Mouse (Mus musculus) CH12.LX (cell line): ENCODE data around the gene Ipo8. TPM values are rescaled to one million over a fixed set of nuclear protein-coding genes. Genes with fewer than 3 reads are reported as not detected.

ENCODE experiments used
- DNase-seq: peaks from one replicate; pipeline ENCODE4 v3.0.0-alpha.2; 2013; ENCODE audit errors: extremely low read depth
- H3K27ac ChIP-seq: 2 replicates; pipeline ENCODE4 v1.5.1; 2012; ENCODE audit warnings: low read depth, mild to moderate bottlenecking, control low read depth, moderate library complexity; ENCODE audit not compliant: insufficient read depth
- H3K27me3 ChIP-seq: replicated peaks from 2 replicates; pipeline ENCODE3; 2012; ENCODE audit warnings: inconsistent platforms
- H3K36me3 ChIP-seq, 2 experiments: replicated peaks in 1 of 2; 2 replicates each; pipeline versions ENCODE3 to v1.6.1; 2012; ENCODE audit warnings: inconsistent platforms in 1 of 2, low read length in 1 of 2, mild to moderate bottlenecking in 1 of 2, mixed read lengths in 1 of 2, moderate library complexity in 1 of 2; ENCODE audit not compliant: control insufficient read depth in 1 of 2, insufficient read depth in 1 of 2
- H3K4me1 ChIP-seq, 2 experiments: 2 replicates each; pipeline ENCODE4 v1.6.1; 2012; ENCODE audit warnings: inconsistent platforms in 1 of 2, moderate library complexity in 1 of 2; ENCODE audit not compliant: insufficient read depth in 2 of 2, control insufficient read depth in 1 of 2
- H3K4me2 ChIP-seq: 2 replicates; pipeline ENCODE4 v1.6.1; 2012; ENCODE audit warnings: low read depth, mild to moderate bottlenecking, control low read depth; ENCODE audit not compliant: poor library complexity, insufficient read depth, severe bottlenecking
- H3K4me3 ChIP-seq, 3 experiments: fragments of 150-350 bp in 1 of 3; sonication (generic) in 1 of 3; replicated peaks in 1 of 3; 2 replicates each; pipeline versions ENCODE3 to v1.5.1; 2011 to 2012; ENCODE audit warnings: low read depth in 2 of 3, low read length in 2 of 3, mild to moderate bottlenecking in 2 of 3, moderate library complexity in 2 of 3, control low read depth in 1 of 3, improper control_type of control experiment in 1 of 3, inconsistent platforms in 1 of 3, mixed read lengths in 1 of 3; ENCODE audit not compliant: poor library complexity in 1 of 3
- H3K79me2 ChIP-seq: replicated peaks from 2 replicates; pipeline ENCODE4 v1.6.1; 2012; ENCODE audit warnings: mild to moderate bottlenecking, moderate library complexity; ENCODE audit not compliant: control insufficient read depth, poor library complexity, insufficient read depth, severe bottlenecking; ENCODE audit errors: extremely low read depth
- H3K9ac ChIP-seq: 2 replicates; pipeline ENCODE4 v1.6.1; 2012; ENCODE audit warnings: low read depth, mild to moderate bottlenecking, control low read depth, moderate library complexity; ENCODE audit not compliant: insufficient read depth
- H3K9me3 ChIP-seq: replicated peaks from 2 replicates; pipeline ENCODE3; 2012; ENCODE audit warnings: low read length, inconsistent platforms, mixed read lengths
- BHLHE40 ChIP-seq: IDR thresholded peaks from 2 replicates; pipeline ENCODE4 v1.6.1; 2011; ENCODE audit warnings: mild to moderate bottlenecking, low read depth, low read length, improper control_type of control experiment
- CHD1 ChIP-seq: IDR thresholded peaks from 2 replicates; pipeline ENCODE4 v1.6.1; 2012; ENCODE audit warnings: low read depth, low read length, improper control_type of control experiment, inconsistent platforms
- CHD2 ChIP-seq: IDR thresholded peaks from 2 replicates; pipeline ENCODE4 v1.6.1; 2011; ENCODE audit warnings: low read length, improper control_type of control experiment
- E2F4 ChIP-seq: IDR thresholded peaks from 2 replicates; pipeline ENCODE4 v1.6.1; 2011; ENCODE audit warnings: low read depth, low read length, improper control_type of control experiment; ENCODE audit not compliant: insufficient replicate concordance
- ETS1 ChIP-seq: conservative IDR thresholded peaks from 2 replicates; pipeline ENCODE4 v1.6.1; 2012; ENCODE audit warnings: low read depth, mild to moderate bottlenecking, inconsistent platforms, low read length, improper control_type of control experiment, moderate library complexity
- IRF4 ChIP-seq: IDR thresholded peaks from 2 replicates; pipeline ENCODE4 v1.6.1; 2014; ENCODE audit warnings: low read depth, mild to moderate bottlenecking, inconsistent platforms, low read length, improper control_type of control experiment
- JUN ChIP-seq: IDR thresholded peaks from 2 replicates; pipeline ENCODE4 v1.6.1; 2011; ENCODE audit warnings: low read depth, mild to moderate bottlenecking, low read length, improper control_type of control experiment, moderate library complexity; ENCODE audit not compliant: insufficient read depth
- KAT2A ChIP-seq: IDR thresholded peaks from 2 replicates; pipeline ENCODE4 v1.6.1; 2012; ENCODE audit warnings: low read length, improper control_type of control experiment, inconsistent platforms; ENCODE audit not compliant: insufficient replicate concordance
- MAFK ChIP-seq: IDR thresholded peaks from 2 replicates; pipeline ENCODE4 v1.6.1; 2011; ENCODE audit warnings: low read length, improper control_type of control experiment; ENCODE audit not compliant: insufficient replicate concordance
- MAX ChIP-seq: IDR thresholded peaks from 2 replicates; pipeline ENCODE4 v1.6.1; 2011; ENCODE audit warnings: low read length, improper control_type of control experiment
- MAZ ChIP-seq: IDR thresholded peaks from 2 replicates; pipeline ENCODE4 v1.6.1; 2012; ENCODE audit warnings: low read depth, mild to moderate bottlenecking, inconsistent platforms, low read length, improper control_type of control experiment, moderate library complexity
- MEF2A ChIP-seq: IDR thresholded peaks from 2 replicates; pipeline ENCODE4 v1.6.1; 2014; ENCODE audit warnings: low read depth, mild to moderate bottlenecking, inconsistent platforms, low read length, improper control_type of control experiment, borderline replicate concordance
- MXI1 ChIP-seq: IDR thresholded peaks from 2 replicates; pipeline ENCODE4 v1.6.1; 2011; ENCODE audit warnings: mild to moderate bottlenecking, low read depth, low read length, improper control_type of control experiment
- MYC ChIP-seq: IDR thresholded peaks from 2 replicates; pipeline ENCODE4 v1.6.1; 2011; ENCODE audit warnings: low read depth, mild to moderate bottlenecking, improper control_type of control experiment, low read length
- NELFE ChIP-seq: IDR thresholded peaks from 2 replicates; pipeline ENCODE4 v1.6.1; 2011; ENCODE audit warnings: low read depth, low read length, improper control_type of control experiment
- PAX5 ChIP-seq: IDR thresholded peaks from 2 replicates; pipeline ENCODE4 v1.6.1; 2012; ENCODE audit warnings: low read length, inconsistent platforms, mixed read lengths
- POLR2A ChIP-seq: IDR thresholded peaks from 2 replicates; pipeline ENCODE4 v1.6.1; 2011; ENCODE audit warnings: low read depth, mild to moderate bottlenecking, improper control_type of control experiment, low read length
- RAD21 ChIP-seq: IDR thresholded peaks from 2 replicates; pipeline ENCODE4 v1.6.1; 2011; ENCODE audit warnings: low read depth, mild to moderate bottlenecking, low read length, improper control_type of control experiment, moderate library complexity
- RCOR1 ChIP-seq: conservative IDR thresholded peaks from 2 replicates; pipeline ENCODE4 v1.6.1; 2012; ENCODE audit warnings: low read depth, mild to moderate bottlenecking, inconsistent platforms, low read length, improper control_type of control experiment
- TBP ChIP-seq: conservative IDR thresholded peaks from 2 replicates; pipeline ENCODE4 v1.6.1; 2011; ENCODE audit warnings: low read depth, low read length, improper control_type of control experiment
- TCF12 ChIP-seq: IDR thresholded peaks from 2 replicates; pipeline ENCODE4 v1.6.1; 2014; ENCODE audit warnings: low read depth, mild to moderate bottlenecking, inconsistent platforms, low read length, improper control_type of control experiment
- UBTF ChIP-seq: IDR thresholded peaks from 2 replicates; pipeline ENCODE4 v1.6.1; 2012; ENCODE audit warnings: low read depth, mild to moderate bottlenecking, inconsistent platforms, low read length, improper control_type of control experiment, moderate library complexity
- USF1 ChIP-seq: IDR thresholded peaks from 2 replicates; pipeline ENCODE4 v1.6.1; 2014; ENCODE audit warnings: low read depth, mild to moderate bottlenecking, inconsistent platforms, low read length, improper control_type of control experiment
- ZC3H11A ChIP-seq: IDR thresholded peaks from 2 replicates; pipeline ENCODE4 v1.6.1; 2012; ENCODE audit warnings: low read depth, mild to moderate bottlenecking, inconsistent platforms, low read length, improper control_type of control experiment
- ZMIZ1 ChIP-seq: IDR thresholded peaks from 2 replicates; pipeline ENCODE4 v1.6.1; 2012; ENCODE audit warnings: low read depth, mild to moderate bottlenecking, inconsistent platforms, low read length, improper control_type of control experiment
- ZNF384 ChIP-seq: IDR thresholded peaks from 2 replicates; pipeline ENCODE4 v1.6.1; 2012; ENCODE audit warnings: low read depth, low read length, improper control_type of control experiment, inconsistent platforms
- dilution Hi-C: fragments of 300-500 bp; cut with MboI; formaldehyde crosslinking; loops from 2 replicates; pipeline ENCODE4 v1.14.3; 2020; ENCODE audit warnings: low sequenced_read_pairs; ENCODE audit not compliant: extremely low pct_unique_long_range_greater_than_20kb, extremely low pct_ligation_motif_present
- in situ Hi-C: fragments of 300-500 bp; cut with MboI; formaldehyde crosslinking; loops from 3 replicates; pipeline ENCODE4 v1.14.3; 2019; ENCODE audit warnings: low sequenced_read_pairs, low pct_ligation_motif_present, low pct_unique_long_range_greater_than_20kb, mixed read lengths
- polyA plus RNA-seq: library from polyadenylated mRNA; unstranded; fragments of >175 nt; gene quantifications from 2 replicates; pipeline ENCODE4 v1.2.1, GENCODE M21; 2012; ENCODE audit warnings: low read depth; ENCODE audit not compliant: insufficient read length
- total RNA-seq, 2 experiments: library from RNA; depleted of rRNA; stranded (reverse); fragments of 300-350 nt in 1 of 2; fragments of >200 nt in 1 of 2; gene quantifications; 2 replicates each; pipeline ENCODE4 v1.2.3; 2012 to 2014

Ipo8 gene
- total and polyA plus RNA-seq, 3 experiments, result 15.0 to 23.6 (median 17.6) TPM

DNA sequence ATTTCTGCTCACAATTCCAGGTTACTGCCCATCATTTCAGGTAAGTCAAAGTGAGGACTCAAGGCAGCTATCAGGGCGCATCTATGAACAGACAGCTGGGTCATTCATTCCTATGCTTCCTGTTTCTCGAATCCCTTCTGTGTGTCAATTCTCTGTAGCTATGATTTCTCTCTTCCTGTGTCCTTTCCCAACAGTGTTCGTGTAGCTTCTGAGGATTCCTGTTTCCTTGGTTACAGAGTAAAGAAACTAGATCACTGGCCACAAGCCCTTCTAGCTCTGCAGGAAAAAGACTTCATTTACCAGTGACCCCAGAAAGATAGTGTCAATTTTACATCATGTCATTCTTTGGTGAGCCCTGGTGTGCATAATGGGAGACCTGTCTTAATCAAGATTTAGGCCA lies 102.7 kb downstream of the Ipo8 start:
- H3K4me2 ChIP-seq, result no peak overlapping the region
- no peak overlapping the region for H3K27ac ChIP-seq
- no peaks in the 10 kb centered on the region for H3K9me3 ChIP-seq
- no peaks in the 10 kb centered on the region for H3K79me2 ChIP-seq
- dilution Hi-C loops (no loop called here), in situ Hi-C loops (no loop called here)
- DNase-seq, result no peak
- no peaks in the 10 kb centered on the region for H3K27me3 ChIP-seq
- H3K9ac ChIP-seq, result no peak overlapping the region
- H3K36me3 ChIP-seq, result no peaks in the 10 kb centered on the region
- H3K4me3 ChIP-seq, result no peak overlapping the region
- TF ChIP-seq BHLHE40 (no peak), KAT2A (no peak), PAX5 (no peak), USF1 (no peak), TCF12 (no peak), MEF2A (no peak), CHD1 (no peak), MXI1 (no peak), JUN (no peak), ZC3H11A (no peak), E2F4 (no peak), ZNF384 (no peak), MYC (no peak), POLR2A (no peak), NELFE (no peak), UBTF (no peak), IRF4 (no peak), CHD2 (no peak), MAX (no peak), MAFK (no peak)
- no peaks in the 10 kb centered on the region for H3K4me1 ChIP-seq

DNA sequence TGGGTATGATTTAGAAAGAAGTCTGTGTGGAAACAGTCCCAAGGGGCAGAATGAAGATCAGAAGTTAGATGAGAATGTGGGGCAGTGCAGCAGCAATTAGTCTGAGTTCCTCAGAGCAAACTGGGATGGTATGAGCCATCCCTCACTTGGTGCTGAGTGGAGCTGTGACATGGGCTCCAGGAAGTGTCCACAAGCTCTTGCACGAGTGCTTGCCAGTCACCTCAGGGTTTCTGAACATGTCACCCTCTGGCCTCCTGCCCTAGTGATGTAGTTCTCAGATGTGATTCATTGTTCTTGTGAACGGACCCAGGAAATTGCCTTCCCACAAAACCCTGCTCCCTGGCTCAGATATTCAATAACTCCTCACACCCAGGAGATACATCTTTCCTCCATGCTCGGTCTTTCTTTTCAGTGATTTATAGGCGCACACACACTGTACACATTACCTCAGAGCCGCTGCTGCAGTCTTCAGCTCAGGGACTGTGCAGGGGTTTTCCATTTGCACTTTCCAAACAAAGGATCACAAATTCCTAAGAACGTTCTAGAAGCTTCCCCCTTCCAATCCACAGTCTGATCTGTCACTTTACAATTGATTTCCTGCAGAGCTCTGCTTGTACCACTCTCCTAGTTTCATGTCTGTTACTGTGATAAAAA lies 103.3 kb downstream of the Ipo8 start:
- dilution Hi-C loops, result no loop called here
- no peaks in the 10 kb centered on the region for H3K36me3 ChIP-seq
- no peak for TF ChIP-seq MAZ
- TF ChIP-seq ZNF384, result no peak
- TF ChIP-seq KAT2A, result no peak
- no peak for TF ChIP-seq RCOR1
- no peak for TF ChIP-seq TBP
- no peak for TF ChIP-seq RAD21
- no peak for TF ChIP-seq ETS1
- TF ChIP-seq UBTF, result no peak
- no peak for TF ChIP-seq PAX5
- TF ChIP-seq JUN, result no peak
- no peak for TF ChIP-seq MAX
- no peak for TF ChIP-seq ZMIZ1
- TF ChIP-seq, all 38 proteins: peak for 0
- no peak overlapping the region for H3K4me2 ChIP-seq
- no peak overlapping the region for H3K4me3 ChIP-seq
- no peaks in the 10 kb centered on the region for H3K9me3 ChIP-seq
- in situ Hi-C loops, result no loop called here
- DNase-seq, result no peak
- no peak overlapping the region for H3K27ac ChIP-seq
- H3K4me1 ChIP-seq, result no peaks in the 10 kb centered on the region
- H3K27me3 ChIP-seq, result no peaks in the 10 kb centered on the region
- H3K79me2 ChIP-seq, result no peaks in the 10 kb centered on the region
- H3K9ac ChIP-seq, result no peak overlapping the region
